Mouse (Mus musculus) forebrain, embryonic 16.5 days (tissue): ENCODE measurements at regions not wholly inside any gene's neighbourhood (a gene's known extent, or its start where the extent isn't known, plus 50 kb on each side); places are given as distances from the start of the nearest gene placed in this dataset.

Experiments
- ATAC-seq: fragments of 200-750 bp; cut with Nextera tagmentation; 2 replicates; pipeline ENCODE4 v1.8.0; 2017; ENCODE audit warnings: mild to moderate bottlenecking, moderate library complexity
- H3K27ac ChIP-seq: fragments of 300-500 bp; sonication (generic); 2 replicates; pipeline ENCODE4 v1.5.1; 2014; ENCODE audit warnings: low read length, control low read depth
- H3K27me3 ChIP-seq: fragments of 300-500 bp; sonication (generic); replicated peaks from 2 replicates; pipeline ENCODE4 v1.6.1; 2014; ENCODE audit warnings: low read length; ENCODE audit not compliant: control insufficient read depth, insufficient read depth
- H3K36me3 ChIP-seq: fragments of 300-500 bp; sonication (generic); 2 replicates; pipeline ENCODE4 v1.6.1; 2014; ENCODE audit not compliant: control insufficient read depth, insufficient read depth
- H3K4me1 ChIP-seq: fragments of 300-500 bp; sonication (generic); replicated peaks from 2 replicates; pipeline ENCODE4 v1.6.1; 2014; ENCODE audit warnings: low read length; ENCODE audit not compliant: control insufficient read depth, insufficient read depth
- H3K4me2 ChIP-seq: fragments of 300-500 bp; sonication (generic); 2 replicates; pipeline ENCODE4 v1.6.1; 2014; ENCODE audit warnings: mild to moderate bottlenecking, low read length, control low read depth
- H3K4me3 ChIP-seq: fragments of 300-500 bp; sonication (generic); replicated peaks from 2 replicates; pipeline ENCODE4 v1.5.1; 2014; ENCODE audit warnings: mild to moderate bottlenecking, low read length, control low read depth
- H3K9ac ChIP-seq: fragments of 300-500 bp; sonication (generic); replicated peaks from 2 replicates; pipeline ENCODE4 v1.6.1; 2014; ENCODE audit warnings: low read depth, low read length, control low read depth
- H3K9me3 ChIP-seq: fragments of 300-500 bp; sonication (generic); 2 replicates; pipeline ENCODE4 v1.6.1; 2016; ENCODE audit warnings: low read length; ENCODE audit not compliant: control insufficient read depth
- WGBS: fragments of 180-500 bp; shearing (Covaris S2); extraction: QIAGEN DNeasy Blood & Tissue Kit; methylation state at CpG from one replicate; pipeline ENCODE4 v1.1.7; 2014; 5-methylcytosine and 5-hydroxymethylcytosine counted together

GRCm38 (mm10) chr19:6649885-6650284 is 107.1 kb upstream of the Slc22a12 start:
- H3K27me3 ChIP-seq = no peaks in the 10 kb centered on the region
- H3K4me3 ChIP-seq = no peak overlapping the region
- H3K36me3 ChIP-seq = no peaks in the 10 kb centered on the region
- no peak for ATAC-seq
- H3K4me2 ChIP-seq = no peak overlapping the region
- no peak overlapping the region for H3K9ac ChIP-seq
- peaks cover 3% of the 10 kb centered on the region; the same call in 1 of the 2 replicates for H3K4me1 ChIP-seq
- H3K27ac ChIP-seq = no peak overlapping the region
- WGBS = 83% methylated on average over 4 of the region's 4 CpGs
- 0 out of 2 replicates have a peak, but pooled peaks cover 3% of the 10 kb centered on the region for H3K9me3 ChIP-seq

GRCm38 (mm10) chr19:6647686-6648085 is 104.9 kb upstream of the Slc22a12 start:
- no peak overlapping the region for H3K4me3 ChIP-seq
- H3K4me2 ChIP-seq = no peak overlapping the region
- H3K27ac ChIP-seq = no peak overlapping the region
- no peaks in the 10 kb centered on the region for H3K36me3 ChIP-seq
- H3K4me1 ChIP-seq = peaks cover 3% of the 10 kb centered on the region; the same call in 1 of the 2 replicates
- no peak overlapping the region for H3K9ac ChIP-seq
- H3K9me3 ChIP-seq = 0 out of 2 replicates have a peak, but pooled peaks cover 3% of the 10 kb centered on the region
- no peaks in the 10 kb centered on the region for H3K27me3 ChIP-seq
- no peak for ATAC-seq
- 85% methylated on average over 4 of the region's 4 CpGs for WGBS

DNA sequence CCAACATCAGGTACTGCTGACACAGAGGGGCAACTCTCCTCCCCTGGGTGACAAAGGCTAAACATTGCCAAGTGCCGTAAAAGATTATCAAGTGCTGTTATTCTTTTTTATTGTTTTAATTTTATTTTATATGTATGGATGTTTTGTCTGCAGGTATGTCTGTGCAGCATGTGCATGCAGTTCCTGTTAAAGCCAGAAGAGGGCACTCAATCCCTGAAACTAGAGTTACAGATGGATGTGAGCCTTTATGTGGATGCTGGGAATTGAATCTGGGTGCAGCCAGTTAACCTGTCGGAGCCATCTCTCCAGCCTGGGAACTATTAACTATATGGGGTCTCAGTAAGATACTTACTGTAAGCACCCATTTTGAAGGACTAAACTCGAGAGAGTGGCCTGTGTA is 104.4 kb upstream of the Slc22a12 start:
- H3K27ac ChIP-seq = no peak overlapping the region
- no peak for ATAC-seq
- H3K27me3 ChIP-seq = no peaks in the 10 kb centered on the region
- WGBS = 92% methylated on average over 3 of the region's 3 CpGs
- no peak overlapping the region for H3K9ac ChIP-seq
- no peaks in the 10 kb centered on the region for H3K36me3 ChIP-seq
- H3K4me2 ChIP-seq = no peak overlapping the region
- no peak overlapping the region for H3K4me3 ChIP-seq
- H3K9me3 ChIP-seq = 0 out of 2 replicates have a peak, but pooled peaks cover 3% of the 10 kb centered on the region
- H3K4me1 ChIP-seq = peaks cover 3% of the 10 kb centered on the region; the same call in 1 of the 2 replicates

- no peak overlapping the region for H3K27ac ChIP-seq
- ATAC-seq = no peak
- no peaks in the 10 kb centered on the region for H3K36me3 ChIP-seq
- 94% methylated on average over 6 of the region's 6 CpGs for WGBS
- H3K4me3 ChIP-seq = no peak overlapping the region
- no peak overlapping the region for H3K9ac ChIP-seq
- no peaks in the 10 kb centered on the region for H3K27me3 ChIP-seq
- 0 out of 2 replicates have a peak, but pooled peaks cover 3% of the 10 kb centered on the region for H3K9me3 ChIP-seq
- H3K4me1 ChIP-seq = no peaks in the 10 kb centered on the region
- no peak overlapping the region for H3K4me2 ChIP-seq
Measured at GRCm38 (mm10) chr19:6645912-6646311, 103.1 kb upstream of the Slc22a12 start.

- H3K27me3 ChIP-seq = no peaks in the 10 kb centered on the region
- no peak overlapping the region for H3K27ac ChIP-seq
- no peak for ATAC-seq
- WGBS = 83% methylated on average over 6 of the region's 6 CpGs
- no peaks in the 10 kb centered on the region for H3K36me3 ChIP-seq
- H3K4me1 ChIP-seq = no peaks in the 10 kb centered on the region
- no peak overlapping the region for H3K9ac ChIP-seq
- H3K4me2 ChIP-seq = no peak overlapping the region
- H3K4me3 ChIP-seq = no peak overlapping the region
- H3K9me3 ChIP-seq = 0 out of 2 replicates have a peak, but pooled peaks cover 3% of the 10 kb centered on the region
Measured at GRCm38 (mm10) chr19:6644871-6645270, 102.0 kb upstream of the Slc22a12 start.

GRCm38 (mm10) chr19:6639681-6640080 is 96.8 kb upstream of the Slc22a12 start:
- no peak for ATAC-seq
- no peak overlapping the region for H3K4me3 ChIP-seq
- H3K9ac ChIP-seq = no peak overlapping the region
- H3K27me3 ChIP-seq = no peaks in the 10 kb centered on the region
- no peak overlapping the region for H3K4me2 ChIP-seq
- H3K27ac ChIP-seq = no peak overlapping the region
- H3K36me3 ChIP-seq = no peaks in the 10 kb centered on the region
- H3K4me1 ChIP-seq = no peaks in the 10 kb centered on the region
- 90% methylated on average over 7 of the region's 7 CpGs for WGBS
- H3K9me3 ChIP-seq = peaks cover 2% of the 10 kb centered on the region; the same call in 1 of the 2 replicates

DNA sequence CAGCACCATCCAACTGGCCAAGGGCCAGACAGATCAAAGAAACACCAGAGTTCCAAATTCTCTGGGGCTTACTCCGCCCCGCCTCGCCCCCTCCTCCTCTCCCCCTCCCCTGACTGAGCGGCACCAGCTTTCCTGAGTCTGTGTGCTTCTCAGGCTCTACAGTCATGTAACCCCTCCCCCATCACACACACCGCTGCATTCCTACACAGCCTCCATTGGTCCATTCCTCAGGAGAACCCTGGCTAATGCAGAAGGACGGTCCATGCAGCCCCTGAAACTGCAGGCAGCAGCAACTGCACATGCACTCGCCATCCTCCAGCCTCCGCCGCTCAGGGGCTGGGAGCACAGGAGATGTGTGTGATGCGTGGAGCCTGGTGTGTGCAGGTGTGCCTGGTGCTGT is 90.6 kb upstream of the Slc22a12 start:
- Histone ChIP-seq H3K36me3 (no peaks in the 10 kb centered on the region), H3K4me3 (no peak overlapping the region), H3K9me3 (no peaks in the 10 kb centered on the region), H3K27me3 (no peaks in the 10 kb centered on the region), H3K27ac (no peak overlapping the region), H3K4me2 (no peak overlapping the region), H3K9ac (no peak overlapping the region), H3K4me1 (no peaks in the 10 kb centered on the region)
- no peak for ATAC-seq
- 41% methylated on average over 7 of the region's 10 CpGs for WGBS

DNA sequence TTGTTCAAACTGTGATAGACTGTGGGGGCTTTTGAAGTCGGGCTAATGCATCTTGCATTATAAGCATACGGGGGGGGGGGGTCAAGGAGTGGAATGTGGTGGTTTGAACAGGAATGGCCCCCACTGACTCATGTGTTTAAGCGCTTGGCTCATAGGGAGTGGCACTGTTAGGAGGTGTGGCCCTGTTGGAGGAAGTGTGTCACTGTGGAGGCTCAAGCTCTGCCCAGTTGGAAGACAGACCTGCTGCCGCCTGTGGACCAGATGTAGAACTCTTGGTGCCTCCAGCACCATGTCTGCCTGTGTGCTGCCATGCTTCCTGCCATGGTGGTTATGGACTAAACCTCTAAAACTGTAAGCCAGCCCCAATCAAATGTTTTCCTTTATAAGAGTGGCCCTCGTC is 89.0 kb upstream of the Slc22a12 start:
- Histone ChIP-seq H3K27ac (no peak overlapping the region), H3K9me3 (no peaks in the 10 kb centered on the region), H3K4me3 (no peak overlapping the region), H3K36me3 (no peaks in the 10 kb centered on the region), H3K9ac (no peak overlapping the region), H3K4me1 (no peaks in the 10 kb centered on the region), H3K27me3 (no peaks in the 10 kb centered on the region), H3K4me2 (no peak overlapping the region)
- 90% methylated on average over 5 of the region's 5 CpGs for WGBS
- ATAC-seq = no peak

DNA sequence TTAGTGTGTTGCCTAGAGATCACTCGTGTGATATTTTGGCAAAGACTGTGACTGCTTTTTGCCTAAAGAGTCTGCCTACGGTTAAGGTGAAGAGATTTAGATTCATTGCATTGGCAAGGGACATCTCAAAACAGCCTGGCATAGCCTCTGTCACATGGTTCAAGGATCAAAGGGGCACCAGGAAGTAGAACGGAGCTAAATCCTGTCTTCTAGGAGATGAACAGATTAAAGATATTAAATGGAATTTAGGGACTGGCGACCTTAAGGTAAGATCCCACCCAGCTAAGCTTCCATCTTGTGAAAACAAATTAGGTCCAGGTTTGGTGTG is 87.7 kb upstream of the Slc22a12 start:
- 86% methylated on average over 4 of the region's 4 CpGs for WGBS
- no peaks in the 10 kb centered on the region for H3K36me3 ChIP-seq
- H3K9ac ChIP-seq = no peak overlapping the region
- H3K4me2 ChIP-seq = no peak overlapping the region
- no peaks in the 10 kb centered on the region for H3K27me3 ChIP-seq
- no peak for ATAC-seq
- no peaks in the 10 kb centered on the region for H3K4me1 ChIP-seq
- no peaks in the 10 kb centered on the region for H3K9me3 ChIP-seq
- no peak overlapping the region for H3K27ac ChIP-seq
- no peak overlapping the region for H3K4me3 ChIP-seq

DNA sequence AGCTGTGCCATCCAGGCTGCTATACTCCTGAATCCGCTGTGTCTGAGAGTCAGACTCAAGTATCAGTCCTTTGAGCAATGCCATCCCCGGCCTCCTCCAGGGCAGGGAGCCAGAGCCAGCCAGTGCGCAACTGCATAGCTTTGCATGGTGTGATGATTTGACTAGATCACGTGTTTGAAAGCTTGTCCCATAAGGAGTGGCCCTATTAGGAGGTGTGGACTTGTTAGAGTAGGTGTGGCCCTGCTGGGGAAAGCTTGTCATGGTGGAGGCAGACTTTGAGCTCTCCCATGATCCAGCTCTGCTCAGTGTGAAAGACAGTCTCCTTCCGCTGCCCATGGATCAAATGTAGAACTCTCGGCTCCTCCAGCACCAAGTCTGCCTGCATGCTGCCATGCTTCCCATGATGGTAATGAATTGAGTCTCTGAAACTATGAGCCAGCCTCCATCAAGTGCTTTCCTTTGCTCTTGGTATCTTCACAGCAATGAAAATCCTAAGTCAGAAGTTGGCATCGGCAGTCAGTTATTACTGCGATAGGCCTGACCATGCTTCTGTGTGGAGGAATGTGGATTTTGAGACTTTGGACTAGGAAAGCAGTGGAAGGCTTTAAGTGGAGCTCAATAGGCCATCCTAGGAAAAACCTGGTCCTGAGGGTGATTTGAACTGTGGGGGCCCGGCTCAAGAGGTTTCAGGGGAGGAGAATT is 87.2 kb upstream of the Slc22a12 start:
- H3K4me2 ChIP-seq = no peak overlapping the region
- no peak overlapping the region for H3K27ac ChIP-seq
- no peaks in the 10 kb centered on the region for H3K27me3 ChIP-seq
- ATAC-seq = no peak
- H3K4me1 ChIP-seq = no peaks in the 10 kb centered on the region
- no peak overlapping the region for H3K9ac ChIP-seq
- no peaks in the 10 kb centered on the region for H3K9me3 ChIP-seq
- 85% methylated on average over 9 of the region's 9 CpGs for WGBS
- H3K4me3 ChIP-seq = no peak overlapping the region
- no peaks in the 10 kb centered on the region for H3K36me3 ChIP-seq
